Mouse (Mus musculus): ENCODE results near the gene Scn1b. TPM values are rescaled to one million over a fixed set of nuclear protein-coding genes. Genes with fewer than 3 reads are reported as not detected.

The Scn1b gene
- polyA plus RNA-seq, 1 experiment from 2014 or later: 5.1 TPM

DNA sequence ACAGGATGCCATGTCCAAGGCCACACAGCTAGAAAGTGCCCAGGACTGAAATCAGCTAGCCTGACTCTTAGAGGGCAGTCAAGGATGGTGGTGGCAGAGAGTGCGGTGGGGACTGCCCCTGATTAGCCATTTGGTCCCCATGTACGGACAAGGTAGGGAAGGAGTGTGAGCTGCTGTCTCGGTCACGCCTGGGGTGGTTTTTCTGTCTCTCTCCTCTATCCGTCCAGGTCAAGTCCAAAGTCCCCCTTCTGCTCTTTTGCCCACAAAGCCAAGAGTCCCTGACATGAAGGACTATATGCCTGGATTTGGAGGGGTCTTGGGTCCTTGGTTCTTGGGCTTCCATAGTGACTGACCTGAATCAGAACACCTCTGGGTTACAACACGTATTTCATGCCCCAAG, 13.0 kb downstream of the Scn1b start:
- Histone ChIP-seq H3K4me1 (peaks cover 12% of the 10 kb centered on the region), H3K4me3 (no peak overlapping the region), H3K4me2 (replicated peaks) (no peak overlapping the region), H3K9me3 (no peaks in the 10 kb centered on the region), H3K27ac (no peak overlapping the region), H3K36me3 (no peaks in the 10 kb centered on the region), H3K9ac (no peak overlapping the region), H3K27me3 (0 out of 2 replicates have a peak, but pooled peaks cover 3% of the 10 kb centered on the region)
- no peak for ATAC-seq (ENCODE audit: insufficient number of reproducible peaks, insufficient read depth, low FRiP score, low TSS enrichment)
- 75% methylated on average over 6 of the region's 6 CpGs for WGBS

DNA sequence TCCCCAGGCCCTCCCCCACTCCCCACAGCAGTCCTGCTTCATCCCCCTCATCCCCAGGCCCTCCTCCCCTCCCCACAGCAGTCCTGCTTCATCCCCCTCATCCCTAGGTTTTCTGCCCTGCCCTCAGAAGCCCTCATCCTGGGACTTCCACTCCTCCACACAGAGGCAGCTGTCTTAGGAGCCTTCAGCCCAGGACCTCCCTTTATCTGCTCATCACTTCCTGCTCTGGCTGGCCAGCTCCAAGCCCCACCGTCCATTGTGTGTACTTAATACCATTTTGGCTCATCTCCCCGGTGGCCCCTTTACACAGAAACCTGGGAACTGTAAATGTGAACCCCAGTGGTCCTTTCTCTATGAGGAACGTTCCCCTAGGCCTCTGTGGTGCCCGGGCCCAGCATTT, 14.8 kb downstream of the Scn1b start:
- Histone ChIP-seq H3K9me3 (no peaks in the 10 kb centered on the region), H3K9ac (no peak overlapping the region), H3K36me3 (no peaks in the 10 kb centered on the region), H3K27me3 (0 out of 2 replicates have a peak, but pooled peaks cover 3% of the 10 kb centered on the region), H3K4me2 (replicated peaks) (no peak overlapping the region), H3K27ac (no peak overlapping the region), H3K4me1 (peaks cover 12% of the 10 kb centered on the region), H3K4me3 (no peak overlapping the region)
- 46% methylated on average over 4 of the region's 4 CpGs for WGBS
- no peak for ATAC-seq (ENCODE audit: insufficient number of reproducible peaks, insufficient read depth, low FRiP score, low TSS enrichment)

DNA sequence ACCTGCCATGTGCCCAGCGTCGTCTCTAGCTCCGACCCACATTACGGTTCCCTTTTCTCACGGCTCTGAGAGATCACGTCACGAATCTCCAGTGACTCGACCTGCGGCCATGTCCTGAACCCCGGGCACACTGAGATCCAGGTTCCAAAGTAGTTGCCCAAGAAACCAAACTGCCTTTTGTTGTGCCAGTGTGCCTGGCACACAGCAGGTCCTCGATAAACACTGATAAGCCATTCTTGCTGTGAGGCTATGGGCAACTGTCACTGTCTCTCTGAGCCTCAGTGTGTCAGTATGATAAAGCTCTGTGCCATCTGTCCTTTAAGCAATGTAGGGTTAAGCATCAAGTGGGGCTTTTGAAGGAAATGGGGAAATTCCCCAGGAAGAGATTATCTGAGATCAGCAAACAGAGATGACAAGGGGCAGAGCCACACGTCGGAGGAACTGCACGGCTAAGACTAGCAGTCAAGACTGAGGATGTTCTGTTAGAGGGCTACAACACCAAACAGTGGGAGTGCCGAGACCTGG, 15.9 kb downstream of the Scn1b start:
- Histone ChIP-seq H3K27me3 (0 out of 2 replicates have a peak, but pooled peaks cover 3% of the 10 kb centered on the region), H3K27ac (no peak overlapping the region), H3K4me1 (peaks cover 9% of the 10 kb centered on the region), H3K4me2 (replicated peaks) (no peak overlapping the region), H3K9me3 (no peaks in the 10 kb centered on the region), H3K4me3 (no peak overlapping the region), H3K9ac (no peak overlapping the region), H3K36me3 (no peaks in the 10 kb centered on the region)
- 80% methylated on average over 15 of the region's 15 CpGs for WGBS
- no peak for ATAC-seq (ENCODE audit: insufficient number of reproducible peaks, insufficient read depth, low FRiP score, low TSS enrichment)

DNA sequence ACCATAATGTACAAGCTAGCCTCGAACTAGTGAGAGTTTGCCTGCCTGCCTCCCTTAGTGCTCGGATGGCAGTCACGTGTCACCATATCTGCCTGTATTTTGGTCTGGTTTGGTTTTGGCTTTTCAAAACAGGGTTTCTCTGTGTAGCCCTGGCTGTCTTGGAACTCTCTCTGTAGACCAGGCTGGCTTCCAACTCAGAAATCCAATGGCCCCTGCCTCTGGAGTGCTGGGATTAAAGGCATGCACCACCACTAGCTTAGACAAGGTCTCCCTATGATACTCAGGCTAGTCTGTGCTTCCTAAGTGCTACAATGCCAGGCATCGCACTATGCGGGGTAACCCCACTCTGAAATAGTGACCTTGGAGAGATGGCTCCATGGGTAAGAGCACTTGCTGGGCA, 17.0 kb downstream of the Scn1b start:
- no peak for ATAC-seq (ENCODE audit: insufficient number of reproducible peaks, insufficient read depth, low FRiP score, low TSS enrichment)
- 82% methylated on average over 5 of the region's 5 CpGs for WGBS
- H3K4me1 ChIP-seq: no peaks in the 10 kb centered on the region; the same call in 1 of the 2 replicates

DNA sequence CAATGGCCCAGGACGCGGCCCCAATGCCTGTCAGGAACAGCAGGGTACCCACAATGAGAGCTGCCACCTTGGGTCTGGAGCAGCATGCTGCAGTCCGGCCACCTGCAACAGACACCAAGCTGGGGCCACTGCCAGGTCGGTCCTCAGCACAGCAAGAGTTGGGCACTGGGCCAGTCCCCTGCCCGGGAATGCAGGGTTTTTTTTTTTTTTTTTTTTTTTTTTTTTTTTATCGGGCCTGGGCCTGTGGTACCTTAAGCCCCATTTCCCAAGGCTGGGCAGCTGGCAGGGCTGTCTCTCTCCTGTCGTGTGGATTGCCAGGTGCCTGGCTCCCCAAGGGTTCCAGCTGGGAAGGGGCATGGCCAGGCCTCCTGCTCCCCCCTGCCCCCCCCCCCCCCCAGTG, 17.7 kb downstream of the Scn1b start:
- ATAC-seq (ENCODE audit: insufficient number of reproducible peaks, insufficient read depth, low FRiP score, low TSS enrichment): no peak
- 44% methylated on average over 7 of the region's 7 CpGs for WGBS
- Histone ChIP-seq H3K27me3 (no peaks in the 10 kb centered on the region), H3K9me3 (no peaks in the 10 kb centered on the region), H3K27ac (no peak overlapping the region), H3K9ac (no peak overlapping the region), H3K36me3 (no peaks in the 10 kb centered on the region), H3K4me3 (no peak overlapping the region), H3K4me2 (replicated peaks) (no peak overlapping the region), H3K4me1 (no peaks in the 10 kb centered on the region; the same call in 1 of the 2 replicates)

More for the DNA sequence above, 17.0 kb downstream of the Scn1b start:
- H3K4me2 ChIP-seq (replicated peaks): no peak overlapping the region
- H3K27me3 ChIP-seq: no peaks in the 10 kb centered on the region
- H3K9me3 ChIP-seq: no peaks in the 10 kb centered on the region
- H3K27ac ChIP-seq: no peak overlapping the region
- H3K9ac ChIP-seq: no peak overlapping the region
- no peak overlapping the region for H3K4me3 ChIP-seq
- no peaks in the 10 kb centered on the region for H3K36me3 ChIP-seq

DNA sequence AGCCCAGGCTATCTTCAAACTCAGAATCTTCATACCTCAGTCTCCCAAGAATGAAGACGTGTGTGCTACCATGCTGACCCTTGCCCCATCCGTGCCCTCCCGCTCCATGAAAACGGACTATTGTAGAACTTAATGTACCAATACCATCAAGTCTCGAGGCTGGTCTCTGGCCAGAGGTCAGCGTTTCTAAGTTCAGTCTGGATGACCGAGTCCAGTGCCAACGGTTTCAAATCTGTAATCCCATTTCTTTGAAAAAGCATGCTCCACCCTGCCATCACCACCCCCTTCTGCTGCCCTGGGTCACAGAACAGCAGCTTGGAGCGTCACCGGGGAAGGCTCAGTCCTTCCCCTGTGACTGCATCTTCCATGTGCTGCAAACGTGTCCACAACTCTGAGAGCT, 19.0 kb downstream of the Scn1b start:
- H3K4me1 ChIP-seq: no peaks in the 10 kb centered on the region; the same call in 1 of the 2 replicates
- H3K9ac ChIP-seq: no peak overlapping the region
- H3K27me3 ChIP-seq: peaks cover 5% of the 10 kb centered on the region
- ATAC-seq (ENCODE audit: insufficient number of reproducible peaks, insufficient read depth, low FRiP score, low TSS enrichment): no peak
- H3K9me3 ChIP-seq: no peaks in the 10 kb centered on the region
- no peaks in the 10 kb centered on the region for H3K36me3 ChIP-seq
- no peak overlapping the region for H3K4me2 ChIP-seq (replicated peaks)
- H3K27ac ChIP-seq: no peak overlapping the region
- WGBS: 84% methylated on average over 11 of the region's 11 CpGs
- no peak overlapping the region for H3K4me3 ChIP-seq

DNA sequence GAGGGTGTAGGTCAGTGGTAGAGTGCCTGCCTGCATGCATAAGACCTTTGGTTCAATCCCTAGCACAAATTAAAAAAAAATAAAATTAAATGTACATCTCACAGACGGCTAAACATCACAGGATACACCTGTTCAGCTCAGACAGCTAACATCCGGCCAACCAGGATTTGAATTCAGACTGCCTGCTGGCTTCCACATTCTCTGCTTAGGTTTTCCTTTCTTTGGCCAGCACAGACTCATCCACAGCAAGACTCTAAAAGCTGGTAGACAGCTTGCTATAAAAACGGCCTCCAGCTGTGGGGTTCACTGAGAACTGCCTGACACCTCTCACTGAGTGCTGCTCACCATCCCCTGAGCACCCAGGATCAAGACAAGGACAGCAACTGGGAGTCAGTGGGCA, 20.6 kb downstream of the Scn1b start:
- Histone ChIP-seq H3K9me3 (no peaks in the 10 kb centered on the region), H3K27me3 (peaks cover 5% of the 10 kb centered on the region), H3K4me1 (no peaks in the 10 kb centered on the region; the same call in 1 of the 2 replicates), H3K9ac (no peak overlapping the region), H3K36me3 (no peaks in the 10 kb centered on the region), H3K27ac (no peak overlapping the region), H3K4me2 (replicated peaks) (no peak overlapping the region), H3K4me3 (no peak overlapping the region)
- 63% methylated on average over 3 of the region's 3 CpGs for WGBS
- no peak for ATAC-seq (ENCODE audit: insufficient number of reproducible peaks, insufficient read depth, low FRiP score, low TSS enrichment)

DNA sequence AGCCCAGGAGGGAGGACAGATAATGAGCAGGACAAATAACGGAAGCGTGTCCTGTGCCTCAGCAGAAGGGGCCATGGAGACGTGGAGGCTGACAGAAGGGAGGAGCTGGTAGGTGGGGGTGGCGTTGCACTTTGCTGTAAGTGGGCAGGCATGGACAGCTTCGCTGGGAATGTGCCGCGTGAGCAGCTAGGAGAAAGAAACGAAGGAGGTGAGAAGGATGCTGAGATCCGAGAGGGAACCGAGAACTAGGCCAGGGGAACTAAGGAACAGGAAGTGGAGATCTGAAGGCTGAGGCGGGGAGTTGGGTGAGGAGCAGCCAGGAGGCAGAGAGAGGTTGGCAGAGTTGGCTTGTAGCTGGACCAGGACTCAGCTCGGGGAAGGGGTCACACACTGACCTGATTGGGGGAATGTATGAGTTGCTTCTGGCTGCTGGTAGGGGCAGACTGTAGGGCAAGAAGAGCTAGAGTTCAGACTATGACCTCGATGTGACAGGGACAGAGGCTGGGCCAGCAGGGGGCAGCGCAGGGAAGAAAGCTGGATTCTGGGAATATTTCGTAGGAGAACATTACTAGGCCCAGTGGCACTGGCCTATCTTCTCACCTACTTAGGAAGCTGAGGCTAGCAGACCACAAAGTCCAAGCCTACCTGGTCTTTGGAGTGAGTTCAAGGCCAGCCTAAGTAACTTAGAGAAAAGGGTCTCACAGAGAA, 21.6 kb downstream of the Scn1b start:
- Histone ChIP-seq H3K36me3 (no peaks in the 10 kb centered on the region), H3K27me3 (peaks cover 5% of the 10 kb centered on the region), H3K4me1 (no peaks in the 10 kb centered on the region; the same call in 1 of the 2 replicates), H3K27ac (no peak overlapping the region), H3K9me3 (no peaks in the 10 kb centered on the region), H3K4me2 (replicated peaks) (no peak overlapping the region), H3K4me3 (no peak overlapping the region), H3K9ac (no peak overlapping the region)
- no peak for ATAC-seq (ENCODE audit: insufficient number of reproducible peaks, insufficient read depth, low FRiP score, low TSS enrichment)
- 61% methylated on average over 15 of the region's 15 CpGs for WGBS

DNA sequence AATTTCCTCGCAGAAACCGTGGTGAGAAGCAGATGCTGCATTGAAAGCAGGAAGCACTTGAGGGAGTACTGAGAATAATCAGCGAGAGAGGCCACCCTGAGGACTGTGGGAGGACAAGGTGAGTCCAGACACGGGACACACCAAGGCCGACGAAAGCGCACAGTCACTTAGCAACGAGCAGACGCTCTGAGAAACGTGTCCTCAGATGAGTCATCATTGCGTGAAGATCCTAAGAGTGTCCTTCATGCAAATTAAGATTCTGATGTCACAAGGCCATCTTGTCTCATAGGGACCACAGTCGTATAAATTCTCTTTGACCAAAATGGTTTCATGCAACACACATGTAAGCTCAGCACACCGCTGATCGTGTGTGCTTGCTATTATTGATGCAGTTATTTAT, 26.0 kb downstream of the Scn1b start:
- Histone ChIP-seq H3K4me2 (replicated peaks) (no peak overlapping the region), H3K27me3 (peaks cover 5% of the 10 kb centered on the region), H3K4me1 (peaks cover 4% of the 10 kb centered on the region; the same call in 1 of the 2 replicates), H3K9ac (no peak overlapping the region), H3K9me3 (no peaks in the 10 kb centered on the region), H3K4me3 (no peak overlapping the region), H3K27ac (no peak overlapping the region), H3K36me3 (no peaks in the 10 kb centered on the region)
- no peak for ATAC-seq (ENCODE audit: insufficient number of reproducible peaks, insufficient read depth, low FRiP score, low TSS enrichment)
- 83% methylated on average over 14 of the region's 14 CpGs for WGBS

DNA sequence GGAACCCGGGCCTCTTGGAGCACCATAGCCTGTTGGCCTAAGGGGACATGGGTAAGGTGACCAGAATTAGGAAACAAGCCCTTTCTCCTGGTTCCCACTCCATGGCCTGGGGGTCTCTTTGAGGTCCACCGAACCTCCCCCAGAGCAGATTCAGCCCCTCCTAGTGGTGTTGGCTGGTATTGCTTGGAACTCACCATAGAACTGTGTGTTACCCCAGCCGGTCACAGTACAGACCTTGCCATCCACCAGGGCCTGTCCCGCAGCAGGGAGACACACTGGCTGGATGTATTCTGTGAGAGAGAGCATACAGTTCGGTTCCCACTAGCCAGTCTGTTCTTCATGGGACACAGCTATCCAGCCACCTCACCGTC, 27.2 kb downstream of the Scn1b start:
- Histone ChIP-seq H3K9me3 (no peaks in the 10 kb centered on the region), H3K9ac (no peak overlapping the region), H3K4me3 (no peak overlapping the region), H3K4me1 (0 out of 2 replicates have a peak, but pooled peaks cover 4% of the 10 kb centered on the region), H3K4me2 (replicated peaks) (no peak overlapping the region), H3K27me3 (peaks cover 5% of the 10 kb centered on the region), H3K36me3 (no peaks in the 10 kb centered on the region), H3K27ac (no peak overlapping the region)
- 84% methylated on average over 6 of the region's 6 CpGs for WGBS
- ATAC-seq (ENCODE audit: insufficient number of reproducible peaks, insufficient read depth, low FRiP score, low TSS enrichment): no peak

DNA sequence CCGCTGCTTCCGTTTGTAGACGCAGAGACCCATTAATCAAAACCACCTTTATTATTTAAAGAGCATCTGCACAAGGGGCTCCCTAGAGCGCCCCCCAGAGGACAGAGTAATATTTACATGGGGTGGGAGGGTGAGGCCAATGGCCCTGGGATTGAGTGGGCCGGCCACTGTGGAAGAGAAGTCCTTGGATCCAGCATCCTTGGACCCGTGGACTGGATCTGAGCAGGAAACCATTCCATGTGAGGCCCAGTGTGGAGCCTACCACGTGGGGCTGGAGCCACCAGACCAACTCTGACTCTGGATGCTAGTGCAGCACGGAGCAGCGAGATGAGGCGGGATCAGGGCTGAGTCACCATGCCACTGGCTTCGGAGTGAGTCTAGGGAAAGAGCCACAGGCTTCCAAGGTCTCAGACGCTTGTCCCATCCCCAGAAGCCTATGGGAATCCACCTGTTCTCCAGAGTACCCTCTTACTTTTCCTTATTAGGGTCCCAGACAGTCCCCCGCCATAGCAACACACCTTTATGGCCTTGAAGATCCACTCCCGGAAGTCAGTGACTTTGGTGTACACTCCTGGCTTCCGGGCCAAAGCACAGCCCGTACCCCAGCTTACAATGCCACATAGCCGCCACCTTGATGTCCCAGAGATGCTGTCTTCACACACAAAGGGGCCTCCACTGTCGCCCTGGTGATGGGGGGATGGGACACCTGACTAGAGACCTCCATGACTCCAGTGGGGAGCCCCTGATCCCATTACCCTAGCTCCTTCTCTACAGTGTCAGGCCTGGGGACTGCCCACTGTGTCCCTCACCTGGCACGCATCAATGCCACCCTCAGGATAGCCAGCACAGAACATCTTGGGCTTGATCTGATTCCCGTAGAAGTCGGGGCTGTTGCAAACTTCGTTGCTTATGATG, 27.8 kb downstream of the Scn1b start:
- H3K9me3 ChIP-seq: no peaks in the 10 kb centered on the region
- H3K36me3 ChIP-seq: no peaks in the 10 kb centered on the region
- no peak for ATAC-seq (ENCODE audit: insufficient number of reproducible peaks, insufficient read depth, low FRiP score, low TSS enrichment)
- H3K27me3 ChIP-seq: peaks cover 5% of the 10 kb centered on the region
- no peak overlapping the region for H3K27ac ChIP-seq
- 0 out of 2 replicates have a peak, but pooled peaks cover 4% of the 10 kb centered on the region for H3K4me1 ChIP-seq
- no peak overlapping the region for H3K4me2 ChIP-seq (replicated peaks)
- H3K9ac ChIP-seq: no peak overlapping the region
- WGBS: 78% methylated on average over 22 of the region's 22 CpGs
- no peak overlapping the region for H3K4me3 ChIP-seq

All from embryonic facial prominence, embryonic 12.5 days (tissue).